Mouse (Mus musculus) natural killer cell, adult 2 months (primary cell): Measurements from ENCODE around the gene Bmp2.

ENCODE experiments used
- DNase-seq, 2 experiments: peaks; one replicate each; pipeline ENCODE4 v3.0.0; 2022; ENCODE audit warnings: low spot score in 2 of 2

Gene Bmp2

GRCm38 (mm10) chr2:133552031-133552841 is at the start of gene Bmp2:
Bmp2 (plus strand) TSS chr2:133552159.
- no peak for DNase-seq

GRCm38 (mm10) chr2:133505678-133506077 is 46.3 kb upstream of the Bmp2 start:
- peak; percentile 15 to 52 for DNase-seq

- DNase-seq: no peak
Observed at GRCm38 (mm10) chr2:133507045-133507444, 44.9 kb upstream of the Bmp2 start.

- no peak for DNase-seq
Observed at GRCm38 (mm10) chr2:133509141-133509540, 42.8 kb upstream of the Bmp2 start.

GRCm38 (mm10) chr2:133511011-133511779 is 40.8 kb upstream of the Bmp2 start:
- DNase-seq: no peak

GRCm38 (mm10) chr2:133516331-133517046 is 35.5 kb upstream of the Bmp2 start:
- DNase-seq: no peak

GRCm38 (mm10) chr2:133517867-133518266 is 34.1 kb upstream of the Bmp2 start:
- no peak for DNase-seq

- DNase-seq: no peak
Observed at GRCm38 (mm10) chr2:133521193-133521592, 30.8 kb upstream of the Bmp2 start.

GRCm38 (mm10) chr2:133522121-133522520 is 29.8 kb upstream of the Bmp2 start:
- DNase-seq: no peak

- no peak for DNase-seq
Observed at GRCm38 (mm10) chr2:133525621-133526181, 26.3 kb upstream of the Bmp2 start.

GRCm38 (mm10) chr2:133529396-133529795 is 22.6 kb upstream of the Bmp2 start:
- DNase-seq: no peak

GRCm38 (mm10) chr2:133533073-133533472 is 18.9 kb upstream of the Bmp2 start:
- DNase-seq: no peak

- no peak for DNase-seq
Observed at GRCm38 (mm10) chr2:133535481-133535880, 16.5 kb upstream of the Bmp2 start.

GRCm38 (mm10) chr2:133536812-133537211 is 15.1 kb upstream of the Bmp2 start:
- DNase-seq: no peak

GRCm38 (mm10) chr2:133540702-133541101 is 11.3 kb upstream of the Bmp2 start:
- DNase-seq: no peak

GRCm38 (mm10) chr2:133550238-133550682 is 1.7 kb upstream of the Bmp2 start:
- peak; percentile 3 to 13 for DNase-seq

- no peak for DNase-seq
Observed at GRCm38 (mm10) chr2:133552842-133553465, 995 bp downstream of the Bmp2 start.

- no peak for DNase-seq
Observed at GRCm38 (mm10) chr2:133553911-133554285, 1.9 kb downstream of the Bmp2 start.

- DNase-seq: no peak
Observed at GRCm38 (mm10) chr2:133554286-133555021, 2.5 kb downstream of the Bmp2 start.

GRCm38 (mm10) chr2:133564248-133564886 is 12.4 kb downstream of the Bmp2 start:
- no peak for DNase-seq
